Mouse (Mus musculus): ENCODE data around the gene Ccdc126. TPM values are rescaled to one million over a fixed set of nuclear protein-coding genes. Genes with fewer than 3 reads are reported as not detected.
A peak's percentile ranks its signal among the peaks of the same experiment; 100 is the strongest.

Gene Ccdc126
- polyA plus RNA-seq, 1 experiment from 2014 or later: 4.7 TPM

DNA sequence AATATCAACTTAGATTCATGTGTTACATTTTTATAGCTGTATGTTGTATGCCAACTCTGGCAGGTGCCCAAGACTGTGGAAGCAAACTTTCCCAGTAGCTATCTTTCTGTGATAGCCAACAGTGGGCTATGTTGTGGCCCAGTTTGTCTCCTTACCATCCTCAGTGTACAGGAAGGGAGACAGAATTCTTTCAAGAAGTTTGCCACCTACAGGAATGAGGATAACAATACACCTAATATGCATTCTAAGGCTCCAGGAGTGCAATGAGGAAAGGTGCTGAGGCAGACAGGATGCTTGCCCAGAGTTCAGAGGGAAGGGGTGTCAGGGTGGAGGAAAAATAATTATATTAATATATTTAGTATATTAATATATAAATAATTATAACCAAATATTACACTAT lies 41.3 kb downstream of the Ccdc126 start:
- Histone ChIP-seq H3K4me1 (no peaks in the 10 kb centered on the region), H3K27ac (replicated peaks) (no peak overlapping the region), H3K9me3 (replicated peaks) (no peaks in the 10 kb centered on the region), H3K4me3 (no peak overlapping the region), H3K36me3 (no peaks in the 10 kb centered on the region), H3K27me3 (ENCODE audit: low read depth, poor library complexity, severe bottlenecking) (no peaks in the 10 kb centered on the region)
- no peak for DNase-seq (ENCODE audit: low spot score)

GRCm38 (mm10) chr6:49367159-49368054 lies 48.3 kb downstream of the Ccdc126 start, which contains the start of gene Fam221a:
Gene Fam221a, plus strand, starts transcription at chr6:49367739.
- Histone ChIP-seq H3K4me1 (peaks cover 22% of the 10 kb centered on the region), H3K27me3 (ENCODE audit: low read depth, poor library complexity, severe bottlenecking) (peaks cover 10% of the 10 kb centered on the region; the same call in 1 of the 2 replicates), H3K27ac (replicated peaks) (peak within 1 kb of the TSS; percentile 86), H3K9me3 (replicated peaks) (no peaks in the 10 kb centered on the region), H3K4me3 (peak within 1 kb of the TSS; percentile 69), H3K36me3 (no peaks in the 10 kb centered on the region)
- WGBS: 5% methylated on average over 46 of the region's 49 CpGs
- DNase-seq (ENCODE audit: low spot score): peak; percentile 95

DNA sequence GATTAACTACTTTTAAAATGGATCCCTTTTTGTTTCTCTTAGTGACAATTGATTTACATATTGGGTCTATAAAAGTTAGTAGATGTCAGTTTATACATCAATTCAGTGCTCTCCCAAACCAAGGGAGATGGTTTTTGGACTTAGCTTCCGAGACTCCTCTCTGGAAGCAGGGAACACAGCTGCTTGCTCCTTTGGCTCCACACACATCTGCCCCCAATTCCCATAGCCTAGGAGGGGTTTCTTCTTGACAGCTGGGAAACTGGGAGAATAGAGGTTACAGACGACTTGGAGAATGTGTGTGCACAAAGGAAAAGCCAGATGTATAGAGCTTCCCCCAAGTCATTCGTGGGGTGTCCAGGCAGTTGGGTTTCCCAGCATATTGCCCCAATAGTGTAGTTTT lies 49.1 kb downstream of the Ccdc126 start:
- Histone ChIP-seq H3K36me3 (no peaks in the 10 kb centered on the region), H3K4me3 (peak overlapping the region; percentile 69), H3K27ac (replicated peaks) (peak overlapping the region; percentile 86; the same call in 1 of the 2 replicates), H3K9me3 (replicated peaks) (no peaks in the 10 kb centered on the region), H3K4me1 (peaks cover 22% of the 10 kb centered on the region), H3K27me3 (ENCODE audit: low read depth, poor library complexity, severe bottlenecking) (peaks cover 10% of the 10 kb centered on the region; the same call in 1 of the 2 replicates)
- 52% methylated on average over 3 of the region's 3 CpGs for WGBS
- DNase-seq (ENCODE audit: low spot score): peak; percentile 19

DNA sequence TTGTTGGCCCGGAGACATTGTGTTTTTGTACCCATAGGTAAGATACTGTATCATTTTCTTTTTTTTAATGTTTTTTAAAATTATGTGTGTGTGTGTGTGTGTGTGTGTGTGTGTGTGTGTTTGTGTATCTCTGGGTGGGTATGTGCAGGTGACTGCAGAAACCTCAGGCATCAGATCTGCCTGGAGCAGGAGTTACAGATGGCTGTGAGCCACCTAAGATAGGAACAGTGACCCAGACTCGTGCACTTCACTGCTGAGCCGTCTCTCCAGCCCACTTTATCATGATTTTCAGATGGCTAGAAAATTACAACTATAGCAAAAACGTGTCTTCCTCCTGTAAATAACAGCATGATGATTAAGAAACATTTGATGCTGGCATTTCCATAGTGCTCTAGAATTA lies 53.6 kb downstream of the Ccdc126 start:
- WGBS: 94% methylated on average over 4 of the region's 4 CpGs
- H3K4me1 ChIP-seq: peaks cover 10% of the 10 kb centered on the region
- no peaks in the 10 kb centered on the region for H3K36me3 ChIP-seq
- DNase-seq (ENCODE audit: low spot score): no peak
- H3K4me3 ChIP-seq: no peak overlapping the region
- no peak overlapping the region for H3K27ac ChIP-seq (replicated peaks)
- peaks cover 10% of the 10 kb centered on the region; the same call in 1 of the 2 replicates for H3K27me3 ChIP-seq (ENCODE audit: low read depth, poor library complexity, severe bottlenecking)
- no peaks in the 10 kb centered on the region for H3K9me3 ChIP-seq (replicated peaks)

DNA sequence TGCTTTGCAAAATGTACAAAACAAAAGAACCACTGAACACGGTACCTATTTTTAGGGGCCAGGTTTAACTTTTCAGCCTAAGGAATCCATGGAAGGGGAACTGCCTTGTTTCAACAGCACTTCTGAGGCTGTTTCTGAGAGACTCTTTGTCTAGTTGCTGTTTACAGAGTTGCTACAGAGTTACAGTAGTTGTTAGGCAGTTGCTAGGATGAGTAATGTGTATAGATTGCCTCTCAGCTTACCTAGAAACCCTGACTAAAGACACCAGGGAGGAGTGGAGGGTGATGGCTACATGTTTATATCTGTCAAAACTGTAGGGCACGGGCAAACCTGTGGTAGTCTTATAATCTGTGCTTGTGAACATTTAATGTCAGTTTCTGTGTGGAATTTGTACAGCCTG lies 54.9 kb downstream of the Ccdc126 start:
- Histone ChIP-seq H3K9me3 (replicated peaks) (no peaks in the 10 kb centered on the region), H3K27ac (replicated peaks) (no peak overlapping the region), H3K4me3 (no peak overlapping the region), H3K4me1 (no peaks in the 10 kb centered on the region), H3K36me3 (no peaks in the 10 kb centered on the region), H3K27me3 (ENCODE audit: low read depth, poor library complexity, severe bottlenecking) (0 out of 2 replicates have a peak, but pooled peaks cover 2% of the 10 kb centered on the region)
- 88% methylated on average over 2 of the region's 2 CpGs for WGBS
- no peak for DNase-seq (ENCODE audit: low spot score)

DNA sequence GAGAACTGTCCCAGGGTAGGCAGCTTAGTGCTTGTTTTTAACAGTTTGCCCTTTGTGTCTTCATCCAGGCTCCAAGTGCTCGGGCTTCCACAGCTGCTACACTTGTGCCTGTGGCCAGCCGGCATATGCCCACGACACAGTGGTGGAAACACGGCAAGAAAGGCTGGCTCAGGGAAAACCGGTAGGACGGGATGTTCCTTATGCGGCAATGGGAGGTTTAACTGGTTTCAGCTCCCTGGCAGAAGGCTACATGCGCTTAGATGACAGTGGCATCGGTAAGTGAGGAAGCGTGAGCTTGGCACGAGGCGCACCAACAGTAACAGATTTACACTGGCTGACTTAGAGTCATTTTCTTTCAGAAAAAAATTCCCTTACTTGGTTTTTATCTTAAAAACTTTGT lies 59.3 kb downstream of the Ccdc126 start:
- DNase-seq (ENCODE audit: low spot score): no peak
- Histone ChIP-seq H3K36me3 (0 out of 2 replicates have a peak, but pooled peaks cover 4% of the 10 kb centered on the region), H3K4me1 (no peaks in the 10 kb centered on the region), H3K27ac (replicated peaks) (no peak overlapping the region), H3K4me3 (no peak overlapping the region), H3K27me3 (ENCODE audit: low read depth, poor library complexity, severe bottlenecking) (no peaks in the 10 kb centered on the region), H3K9me3 (replicated peaks) (no peaks in the 10 kb centered on the region)
- 73% methylated on average over 12 of the region's 12 CpGs for WGBS

Other genes starting within 250 kb of the Ccdc126 start
- 65.0 and 71.1 TPM in 2 replicates for gene Malsu1, start 245.5 kb upstream of the Ccdc126 start, polyA plus RNA-seq (2016; fragmentation: Nextera tagmentation; extraction: Ambion mirVana)
- 134 and 148 TPM in 2 replicates for gene Igf2bp3, start 104.3 kb upstream of the Ccdc126 start, polyA plus RNA-seq (2016; fragmentation: Nextera tagmentation; extraction: Ambion mirVana)
- 121 and 126 TPM in 2 replicates for gene Tra2a, start 55.2 kb upstream of the Ccdc126 start, polyA plus RNA-seq (2016; fragmentation: Nextera tagmentation; extraction: Ambion mirVana)
- 5.8 and 6.1 TPM in 2 replicates for gene Fam221a, start 48.5 kb downstream of the Ccdc126 start, polyA plus RNA-seq (2016; fragmentation: Nextera tagmentation; extraction: Ambion mirVana)
- gene Stk31, start 76.3 kb downstream of the Ccdc126 start, polyA plus RNA-seq (2016; fragmentation: Nextera tagmentation; extraction: Ambion mirVana): 0.07 and 0.09 TPM in 2 replicates

Data from midbrain, embryonic 10.5 days (tissue).